Mouse (Mus musculus) intestine, embryonic 14.5 days (tissue): ENCODE data around the gene Coro6. TPM values are rescaled to one million over a fixed set of nuclear protein-coding genes. Genes with fewer than 3 reads are reported as not detected.

Experiments
- ATAC-seq: fragments of 200-750 bp; cut with Nextera tagmentation; replicated peaks from 2 replicates; pipeline ENCODE4 v1.8.0; 2017; ENCODE audit warnings: low read depth, moderate number of reproducible peaks, moderate TSS enrichment, moderate library complexity; ENCODE audit not compliant: low FRiP score, low TSS enrichment
- DNase-seq: peaks from one replicate; pipeline ENCODE4 v3.0.0-alpha.2; 2018; ENCODE audit warnings: low spot score
- H3K27ac ChIP-seq: fragments of 300-500 bp; sonication (generic); 2 replicates; pipeline ENCODE4 v1.5.1; 2014; ENCODE audit warnings: low read depth, mild to moderate bottlenecking, control low read depth
- H3K27me3 ChIP-seq: fragments of 300-500 bp; sonication (generic); replicated peaks from 2 replicates; pipeline ENCODE4 v1.6.1; 2014; ENCODE audit warnings: low read length, control low read depth; ENCODE audit not compliant: control insufficient read depth, insufficient read depth
- H3K36me3 ChIP-seq: fragments of 300-500 bp; sonication (generic); 2 replicates; pipeline ENCODE4 v1.6.1; 2014; ENCODE audit warnings: low read length, control low read depth; ENCODE audit not compliant: control insufficient read depth, insufficient read depth
- H3K4me1 ChIP-seq: fragments of 300-500 bp; sonication (generic); replicated peaks from 2 replicates; pipeline ENCODE4 v1.6.1; 2014; ENCODE audit warnings: low read length, control low read depth, mixed read lengths; ENCODE audit not compliant: control insufficient read depth, insufficient read depth
- H3K4me2 ChIP-seq: fragments of 300-500 bp; sonication (generic); 2 replicates; pipeline ENCODE4 v1.6.1; 2014; ENCODE audit warnings: low read length
- H3K4me3 ChIP-seq: fragments of 300-500 bp; sonication (generic); 2 replicates; pipeline ENCODE4 v1.5.1; 2014; ENCODE audit warnings: low read depth, low read length, control low read depth, mixed read lengths
- H3K9ac ChIP-seq: fragments of 300-500 bp; sonication (generic); 2 replicates; pipeline ENCODE4 v1.6.1; 2014; ENCODE audit warnings: mild to moderate bottlenecking, low read length
- H3K9me3 ChIP-seq: fragments of 300-500 bp; sonication (generic); 2 replicates; pipeline ENCODE4 v1.6.1; 2016; ENCODE audit warnings: low read length, control low read depth; ENCODE audit not compliant: control insufficient read depth
- WGBS: fragments of 180-500 bp; shearing (Covaris S2); extraction: QIAGEN DNeasy Blood & Tissue Kit; methylation state at CpG from one replicate; pipeline ENCODE4 v1.1.7; 2014; 5-methylcytosine and 5-hydroxymethylcytosine counted together
- polyA plus RNA-seq: library from polyadenylated mRNA; unstranded; fragments of >200 nt; fragmentation: Nextera tagmentation; extraction: Ambion mirVana; gene quantifications from 2 replicates; pipeline ENCODE4 v1.2.1, GENCODE M21; 2014

Gene Coro6
- polyA plus RNA-seq, 1 experiment from 2014 or later: 0.23 TPM

GRCm38 (mm10) chr11:77500361-77501325 is 38.4 kb downstream of the Coro6 start:
- H3K27me3 ChIP-seq: no peaks in the 10 kb centered on the region
- DNase-seq: no peak
- WGBS: 82% methylated on average over 17 of the region's 17 CpGs
- H3K4me2 ChIP-seq: no peak overlapping the region
- H3K4me3 ChIP-seq: no peak overlapping the region
- no peak overlapping the region for H3K9ac ChIP-seq
- peaks cover 66% of the 10 kb centered on the region for H3K36me3 ChIP-seq
- no peak for ATAC-seq
- peaks cover 15% of the 10 kb centered on the region for H3K4me1 ChIP-seq
- no peaks in the 10 kb centered on the region for H3K9me3 ChIP-seq
- no peak overlapping the region for H3K27ac ChIP-seq

- peak; percentile 84 for DNase-seq
- Histone ChIP-seq H3K27me3 (no peaks in the 10 kb centered on the region), H3K4me2 (no peak overlapping the region), H3K9ac (no peak overlapping the region), H3K4me3 (no peak overlapping the region), H3K36me3 (peaks cover 74% of the 10 kb centered on the region), H3K27ac (no peak overlapping the region), H3K9me3 (no peaks in the 10 kb centered on the region), H3K4me1 (peaks cover 10% of the 10 kb centered on the region)
- no peak for ATAC-seq
- WGBS: 20% methylated on average over 5 of the region's 5 CpGs
These were observed 39.2 kb downstream of the Coro6 start for GRCm38 (mm10) chr11:77501392-77501791.

- 93% methylated on average over 4 of the region's 4 CpGs for WGBS
- no peak for ATAC-seq
- Histone ChIP-seq H3K27ac (no peak overlapping the region), H3K27me3 (no peaks in the 10 kb centered on the region), H3K4me3 (no peak overlapping the region), H3K4me1 (peaks cover 8% of the 10 kb centered on the region), H3K4me2 (no peak overlapping the region), H3K9ac (no peak overlapping the region), H3K36me3 (peaks cover 80% of the 10 kb centered on the region), H3K9me3 (no peaks in the 10 kb centered on the region)
- DNase-seq: no peak
These were observed 39.8 kb downstream of the Coro6 start for GRCm38 (mm10) chr11:77501971-77502370.

- Histone ChIP-seq H3K9ac (no peak overlapping the region), H3K4me2 (no peak overlapping the region), H3K36me3 (peaks cover 85% of the 10 kb centered on the region), H3K4me3 (no peak overlapping the region), H3K4me1 (peaks cover 2% of the 10 kb centered on the region), H3K27ac (no peak overlapping the region), H3K27me3 (no peaks in the 10 kb centered on the region), H3K9me3 (no peaks in the 10 kb centered on the region)
- WGBS: 79% methylated on average over 6 of the region's 6 CpGs
- DNase-seq (no peak), ATAC-seq (no peak)
These were observed 40.3 kb downstream of the Coro6 start for GRCm38 (mm10) chr11:77502481-77502880.

- Histone ChIP-seq H3K27ac (no peak overlapping the region), H3K9ac (no peak overlapping the region), H3K4me3 (no peak overlapping the region), H3K4me1 (peaks cover 4% of the 10 kb centered on the region), H3K36me3 (peaks cover 87% of the 10 kb centered on the region), H3K4me2 (no peak overlapping the region), H3K27me3 (no peaks in the 10 kb centered on the region), H3K9me3 (no peaks in the 10 kb centered on the region)
- no peak for DNase-seq
- WGBS: 68% methylated on average over 3 of the region's 3 CpGs
- no peak for ATAC-seq
These were observed 41.3 kb downstream of the Coro6 start for GRCm38 (mm10) chr11:77503511-77503910.

- DNase-seq (no peak), ATAC-seq (no peak)
- Histone ChIP-seq H3K9ac (no peak overlapping the region), H3K27me3 (no peaks in the 10 kb centered on the region), H3K4me2 (no peak overlapping the region), H3K27ac (no peak overlapping the region), H3K9me3 (no peaks in the 10 kb centered on the region), H3K4me1 (peaks cover 5% of the 10 kb centered on the region), H3K4me3 (no peak overlapping the region), H3K36me3 (peaks cover 88% of the 10 kb centered on the region)
- 94% methylated on average over 19 of the region's 19 CpGs for WGBS
These were observed 42.2 kb downstream of the Coro6 start for GRCm38 (mm10) chr11:77504377-77504776.

GRCm38 (mm10) chr11:77505291-77505980 is 43.2 kb downstream of the Coro6 start:
- no peak overlapping the region for H3K4me2 ChIP-seq
- no peak overlapping the region for H3K27ac ChIP-seq
- DNase-seq: no peak

GRCm38 (mm10) chr11:77506273-77506672 is 44.1 kb downstream of the Coro6 start:
- Histone ChIP-seq H3K4me3 (no peak overlapping the region), H3K4me1 (peaks cover 5% of the 10 kb centered on the region; the same call in 1 of the 2 replicates), H3K4me2 (no peak overlapping the region), H3K36me3 (peaks cover 74% of the 10 kb centered on the region), H3K9me3 (no peaks in the 10 kb centered on the region), H3K27ac (no peak overlapping the region), H3K27me3 (no peaks in the 10 kb centered on the region), H3K9ac (no peak overlapping the region)
- DNase-seq: no peak
- ATAC-seq: no peak
- WGBS: 87% methylated on average over 14 of the region's 14 CpGs

More at GRCm38 (mm10) chr11:77505291-77505980, 43.2 kb downstream of the Coro6 start:
- ATAC-seq: no peak
- Histone ChIP-seq H3K9ac (no peak overlapping the region), H3K4me3 (no peak overlapping the region), H3K36me3 (peaks cover 83% of the 10 kb centered on the region), H3K9me3 (no peaks in the 10 kb centered on the region), H3K4me1 (peaks cover 5% of the 10 kb centered on the region), H3K27me3 (no peaks in the 10 kb centered on the region)
- 91% methylated on average over 22 of the region's 22 CpGs for WGBS
